Mouse (Mus musculus) heart, embryonic 11.5 days (tissue): Measurements from ENCODE around the gene Eloa. TPM values are rescaled to one million over a fixed set of nuclear protein-coding genes. Genes with fewer than 3 reads are reported as not detected.

ENCODE experiments used
- ATAC-seq: fragments of 200-750 bp; cut with Nextera tagmentation; replicated peaks from 2 replicates; pipeline ENCODE4 v1.8.0; 2017; ENCODE audit warnings: moderate library complexity; ENCODE audit not compliant: insufficient number of reproducible peaks, low FRiP score, low TSS enrichment
- H3K27ac ChIP-seq: fragments of 300-500 bp; sonication (generic); 2 replicates; pipeline ENCODE4 v1.5.1; 2014; ENCODE audit warnings: mild to moderate bottlenecking, low read depth, low read length
- H3K27me3 ChIP-seq: fragments of 300-500 bp; sonication (generic); 2 replicates; pipeline ENCODE4 v1.6.1; 2014; ENCODE audit warnings: mild to moderate bottlenecking, low read length, mixed read lengths; ENCODE audit not compliant: control insufficient read depth, insufficient read depth
- H3K36me3 ChIP-seq: fragments of 300-500 bp; sonication (generic); 2 replicates; pipeline ENCODE4 v1.6.1; 2014; ENCODE audit warnings: mild to moderate bottlenecking, low read length, moderate library complexity, mixed read lengths; ENCODE audit not compliant: control insufficient read depth, insufficient read depth
- H3K4me1 ChIP-seq: fragments of 300-500 bp; sonication (generic); 2 replicates; pipeline ENCODE4 v1.6.1; 2014; ENCODE audit warnings: low read length; ENCODE audit not compliant: control insufficient read depth, insufficient read depth
- H3K4me2 ChIP-seq: fragments of 300-500 bp; sonication (generic); 2 replicates; pipeline ENCODE4 v1.6.1; 2014; ENCODE audit warnings: mild to moderate bottlenecking, moderate library complexity
- H3K4me3 ChIP-seq: fragments of 300-500 bp; sonication (generic); 2 replicates; pipeline ENCODE4 v1.5.1; 2014; ENCODE audit warnings: low read depth, low read length
- H3K9ac ChIP-seq: fragments of 300-500 bp; sonication (generic); 2 replicates; pipeline ENCODE4 v1.6.1; 2014; ENCODE audit warnings: mild to moderate bottlenecking, low read depth, low read length, moderate library complexity
- H3K9me3 ChIP-seq: fragments of 300-500 bp; sonication (generic); replicated peaks from 2 replicates; pipeline ENCODE4 v1.6.1; 2016; ENCODE audit warnings: low read length; ENCODE audit not compliant: control insufficient read depth
- WGBS: fragments of 180-500 bp; shearing (Covaris S2); extraction: QIAGEN DNeasy Blood & Tissue Kit; methylation state at CpG from one replicate; pipeline ENCODE4 v1.1.7; 2014; ENCODE audit not compliant: insufficient replicate concordance; 5-methylcytosine and 5-hydroxymethylcytosine counted together
- polyA plus RNA-seq: library from polyadenylated mRNA; unstranded; fragments of >200 nt; fragmentation: Nextera tagmentation; extraction: Ambion mirVana; gene quantifications from 2 replicates; pipeline ENCODE4 v1.2.1, GENCODE M21; 2014

The Eloa gene
- polyA plus RNA-seq, 1 experiment from 2014 or later: 34.8 TPM

- 7% methylated on average over 15 of the region's 15 CpGs for WGBS
- peaks cover 25% of the 10 kb centered on the region for H3K36me3 ChIP-seq
- H3K27me3 ChIP-seq: no peaks in the 10 kb centered on the region
- H3K9ac ChIP-seq: peak overlapping the region; percentile 89
- H3K4me2 ChIP-seq: peak overlapping the region; percentile 93
- H3K9me3 ChIP-seq: no peaks in the 10 kb centered on the region
- ATAC-seq: no peak
- peak overlapping the region; percentile 66 for H3K4me3 ChIP-seq
- peak overlapping the region; percentile 90 for H3K27ac ChIP-seq
- H3K4me1 ChIP-seq: peaks cover 14% of the 10 kb centered on the region
Observed at GRCm38 (mm10) chr4:135962946-135963345, 58.6 kb downstream of the Eloa start.

DNA sequence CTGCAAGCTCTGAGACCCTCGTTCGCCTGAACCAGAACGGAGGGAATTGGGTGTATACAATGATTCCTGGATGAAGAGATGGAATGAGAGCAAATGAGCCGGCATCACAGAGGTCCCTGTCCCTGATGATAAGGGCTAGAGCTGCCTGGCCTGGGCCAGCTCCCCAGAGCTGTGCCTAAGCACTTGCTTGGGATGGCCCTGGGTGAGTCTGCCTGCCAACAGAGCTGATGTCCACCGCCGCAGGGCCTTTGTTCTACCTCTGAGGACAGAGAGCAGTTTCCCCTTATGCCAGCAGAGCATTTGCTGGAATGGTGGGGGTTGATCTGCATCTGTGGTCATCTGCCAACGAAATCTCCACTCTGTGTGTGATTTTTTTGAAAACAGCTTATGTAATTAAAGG lies 59.4 kb downstream of the Eloa start:
- Histone ChIP-seq H3K4me2 (peak overlapping the region; percentile 93; the same call in 1 of the 2 replicates), H3K27me3 (no peaks in the 10 kb centered on the region), H3K27ac (no peak overlapping the region), H3K9ac (no peak overlapping the region), H3K9me3 (no peaks in the 10 kb centered on the region), H3K4me1 (peaks cover 14% of the 10 kb centered on the region), H3K36me3 (peaks cover 23% of the 10 kb centered on the region), H3K4me3 (no peak overlapping the region)
- WGBS: 84% methylated on average over 7 of the region's 7 CpGs
- no peak for ATAC-seq

DNA sequence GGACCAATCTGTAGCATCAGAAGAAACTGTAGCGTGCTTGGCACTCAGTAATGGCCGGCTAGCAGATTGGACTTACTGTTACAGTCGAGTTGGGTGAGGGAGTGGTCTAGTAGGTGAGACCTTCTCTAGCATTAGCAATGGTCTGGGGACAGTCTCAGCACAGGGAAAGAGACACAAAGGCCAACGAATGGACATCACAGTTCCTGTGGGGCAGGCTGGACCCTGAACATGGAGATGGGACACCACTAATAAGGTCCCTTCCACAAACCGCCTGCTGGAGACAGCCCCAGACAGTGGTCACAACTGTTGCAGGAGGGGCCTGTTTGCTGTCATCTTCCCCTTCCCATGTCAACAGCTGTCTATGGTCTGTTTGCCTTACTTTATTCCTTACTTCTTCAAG lies 59.9 kb downstream of the Eloa start:
- ATAC-seq: no peak
- no peak overlapping the region for H3K9ac ChIP-seq
- H3K36me3 ChIP-seq: peaks cover 18% of the 10 kb centered on the region
- no peak overlapping the region for H3K4me2 ChIP-seq
- H3K4me3 ChIP-seq: no peak overlapping the region
- WGBS: 80% methylated on average over 5 of the region's 5 CpGs
- peaks cover 14% of the 10 kb centered on the region for H3K4me1 ChIP-seq
- no peaks in the 10 kb centered on the region for H3K9me3 ChIP-seq
- no peaks in the 10 kb centered on the region for H3K27me3 ChIP-seq
- no peak overlapping the region for H3K27ac ChIP-seq

DNA sequence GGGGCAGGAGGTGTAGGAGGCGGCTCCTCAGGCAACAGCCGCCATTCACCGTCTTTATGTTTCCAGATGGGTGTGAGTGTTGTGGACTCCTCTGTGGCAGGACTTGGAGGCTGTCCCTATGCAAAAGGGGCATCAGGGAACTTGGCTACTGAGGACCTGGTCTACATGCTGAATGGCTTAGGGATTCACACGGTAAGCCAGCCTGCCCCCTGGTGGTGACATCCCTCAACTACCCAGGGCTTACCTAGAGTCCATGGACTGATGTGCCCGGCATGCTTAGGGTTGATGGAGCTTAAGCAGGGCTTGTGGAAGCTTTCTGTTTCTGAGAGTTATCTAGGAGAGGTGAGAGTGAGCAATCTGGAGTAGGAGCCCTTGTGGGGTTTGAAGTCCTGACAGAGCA lies 60.8 kb downstream of the Eloa start:
- no peaks in the 10 kb centered on the region for H3K27me3 ChIP-seq
- peaks cover 14% of the 10 kb centered on the region for H3K4me1 ChIP-seq
- H3K27ac ChIP-seq: no peak overlapping the region
- peaks cover 11% of the 10 kb centered on the region for H3K36me3 ChIP-seq
- 22% methylated on average over 5 of the region's 5 CpGs for WGBS
- ATAC-seq: no peak
- no peak overlapping the region for H3K4me2 ChIP-seq
- H3K9me3 ChIP-seq: no peaks in the 10 kb centered on the region
- H3K4me3 ChIP-seq: no peak overlapping the region
- no peak overlapping the region for H3K9ac ChIP-seq

DNA sequence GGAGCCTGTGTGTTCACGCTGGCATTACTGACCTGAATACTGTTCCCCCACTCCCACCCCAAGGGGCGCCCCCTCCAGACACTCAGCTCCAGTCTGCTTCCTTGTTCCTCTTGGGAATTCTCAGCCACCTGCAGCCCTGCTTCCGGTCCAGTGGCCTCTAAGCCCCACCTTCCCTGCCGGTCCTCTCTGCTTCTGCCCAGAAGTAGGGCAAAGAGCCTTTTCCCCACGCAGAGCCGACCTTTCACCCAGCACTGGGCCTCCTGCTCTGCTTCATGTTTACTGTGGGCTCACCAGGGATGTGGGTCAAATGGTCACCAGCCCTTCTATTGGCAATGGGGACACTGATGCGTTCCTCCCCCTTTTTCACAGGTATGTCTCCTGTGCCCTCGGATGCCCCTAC lies 63.2 kb downstream of the Eloa start:
- no peak for ATAC-seq
- Histone ChIP-seq H3K4me3 (no peak overlapping the region), H3K4me2 (no peak overlapping the region), H3K27ac (no peak overlapping the region), H3K36me3 (peaks cover 11% of the 10 kb centered on the region), H3K4me1 (peaks cover 3% of the 10 kb centered on the region), H3K9me3 (no peaks in the 10 kb centered on the region), H3K27me3 (no peaks in the 10 kb centered on the region), H3K9ac (no peak overlapping the region)
- 60% methylated on average over 8 of the region's 8 CpGs for WGBS

GRCm38 (mm10) chr4:135955886-135956285 lies 65.7 kb downstream of the Eloa start:
- Histone ChIP-seq H3K9ac (no peak overlapping the region), H3K36me3 (peaks cover 27% of the 10 kb centered on the region), H3K9me3 (no peaks in the 10 kb centered on the region; the same call in 1 of the 2 replicates), H3K27ac (no peak overlapping the region), H3K4me1 (no peaks in the 10 kb centered on the region), H3K4me3 (no peak overlapping the region), H3K4me2 (no peak overlapping the region), H3K27me3 (no peaks in the 10 kb centered on the region)
- whole genome bisulfite sequencing: 78% methylated on average over 9 of the region's 9 CpGs
- ATAC-seq: no peak

DNA sequence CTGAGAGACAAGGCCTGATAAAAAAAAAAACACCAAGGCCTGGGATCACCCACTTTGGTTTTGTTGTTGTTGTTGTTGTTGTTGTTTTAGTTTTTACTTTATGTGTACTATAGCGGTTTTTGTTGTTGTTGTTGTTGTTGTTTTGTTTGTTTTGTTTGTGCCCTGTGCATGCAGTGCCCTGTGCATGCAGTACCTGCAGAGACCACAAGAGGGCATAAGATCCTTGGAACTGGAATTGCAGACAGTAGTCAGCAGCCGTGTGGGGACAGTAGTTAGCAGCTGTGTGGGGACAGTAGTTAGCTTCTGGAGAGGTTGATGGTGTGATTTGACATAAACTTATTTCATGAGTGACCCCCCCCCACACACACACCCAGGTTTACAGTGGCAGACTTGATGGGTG lies 67.3 kb downstream of the Eloa start:
- H3K9ac ChIP-seq: no peak overlapping the region
- 14% methylated on average over 2 of the region's 2 CpGs for WGBS
- peaks cover 25% of the 10 kb centered on the region for H3K36me3 ChIP-seq
- no peak for ATAC-seq
- H3K4me1 ChIP-seq: no peaks in the 10 kb centered on the region; the same call in 1 of the 2 replicates
- no peak overlapping the region for H3K4me3 ChIP-seq
- H3K27me3 ChIP-seq: no peaks in the 10 kb centered on the region
- H3K27ac ChIP-seq: no peak overlapping the region
- H3K4me2 ChIP-seq: no peak overlapping the region
- H3K9me3 ChIP-seq: no peaks in the 10 kb centered on the region; the same call in 1 of the 2 replicates

Other genes with a start within 250 kb of the Eloa start
- 191 and 202 TPM in 2 replicates for gene Srsf10, start 166.0 kb downstream of the Eloa start, polyA plus RNA-seq
- gene Pnrc2, start 147.9 kb downstream of the Eloa start, polyA plus RNA-seq: 138 and 144 TPM in 2 replicates
- gene Cnr2, start 126.4 kb downstream of the Eloa start, polyA plus RNA-seq: 0.25 and 0.73 TPM in 2 replicates
- 42.4 and 46.5 TPM in 2 replicates for gene Fuca1, start 101.0 kb downstream of the Eloa start, polyA plus RNA-seq
- 75.9 and 84.0 TPM in 2 replicates for gene Hmgcl, start 75.3 kb downstream of the Eloa start, polyA plus RNA-seq
- 30.2 and 31.8 TPM in 2 replicates for gene Gale, start 58.0 kb downstream of the Eloa start, polyA plus RNA-seq
- 68.6 and 71.5 TPM in 2 replicates for gene Lypla2, start 49.1 kb downstream of the Eloa start, polyA plus RNA-seq
- gene Pithd1, start 34.5 kb downstream of the Eloa start, polyA plus RNA-seq: 46.0 and 51.9 TPM in 2 replicates
- 287 and 345 TPM in 2 replicates for gene Rpl11, start 31.7 kb upstream of the Eloa start, polyA plus RNA-seq
- gene Id3, start 121.7 kb upstream of the Eloa start, polyA plus RNA-seq: 411 and 415 TPM in 2 replicates
- 4.8 and 5.8 TPM in 2 replicates for gene E2f2, start 150.6 kb upstream of the Eloa start, polyA plus RNA-seq
- 1.8 and 2.1 TPM in 2 replicates for gene Asap3, start 184.6 kb upstream of the Eloa start, polyA plus RNA-seq
- 56.4 and 56.7 TPM in 2 replicates for gene Tcea3, start 226.0 kb upstream of the Eloa start, polyA plus RNA-seq